Mouse (Mus musculus) lung, adult 2 months (tissue): ENCODE results near the gene Bcan.

ENCODE experiments used
- CTCF ChIP-seq: fragments of 200-500 bp; IDR thresholded peaks from 2 replicates; pipeline ENCODE4 v1.5.1; 2011; ENCODE audit warnings: mild to moderate bottlenecking, low read length, control low read depth; ENCODE audit not compliant: insufficient read depth
- POLR2A ChIP-seq: fragments of 200-500 bp; IDR thresholded peaks from 2 replicates; pipeline ENCODE4 v1.6.1; 2011; ENCODE audit warnings: low read depth, mild to moderate bottlenecking, control low read depth, low read length, borderline replicate concordance; ENCODE audit errors: extremely low read depth

- TF ChIP-seq POLR2A (no peak), CTCF (no peak)
These were observed 661 bp downstream of the Bcan start for GRCm38 (mm10) chr3:87999243-87999895.
